Mouse (Mus musculus) forebrain, embryonic 14.5 days (tissue): Measurements from ENCODE around the gene Ccr4. TPM values are rescaled to one million over a fixed set of nuclear protein-coding genes. Genes with fewer than 3 reads are reported as not detected.
A peak's percentile ranks its signal among the peaks of the same experiment; 100 is the strongest.
"Not testable (repeated sequence)": the region's sequence is repeated elsewhere in the genome, so short reads cannot be mapped to it uniquely, and the experiment has no call there.

Source experiments
- ATAC-seq: fragments of 200-750 bp; cut with Nextera tagmentation; 2 replicates; pipeline ENCODE4 v1.8.0; 2017; ENCODE audit warnings: mild to moderate bottlenecking, moderate library complexity
- DNase-seq: peaks from one replicate; pipeline ENCODE4 v3.0.0-alpha.2; 2015; ENCODE audit warnings: low spot score
- H3K27ac ChIP-seq: fragments of 300-500 bp; sonication (generic); 2 replicates; pipeline ENCODE4 v1.5.1; 2014; ENCODE audit warnings: low read depth, mild to moderate bottlenecking, control low read depth, low read length, moderate library complexity
- H3K27me3 ChIP-seq: fragments of 300-500 bp; sonication (generic); replicated peaks from 2 replicates; pipeline ENCODE4 v1.6.1; 2014; ENCODE audit warnings: low read length, control low read depth, mixed read lengths; ENCODE audit not compliant: control insufficient read depth, insufficient read depth
- H3K36me3 ChIP-seq: fragments of 300-500 bp; sonication (generic); 2 replicates; pipeline ENCODE4 v1.6.1; 2014; ENCODE audit warnings: low read length, control low read depth; ENCODE audit not compliant: control insufficient read depth, insufficient read depth
- H3K4me1 ChIP-seq: fragments of 300-500 bp; sonication (generic); 2 replicates; pipeline ENCODE4 v1.6.1; 2014; ENCODE audit warnings: antibody characterized with exemption, low read length, control low read depth; ENCODE audit not compliant: control insufficient read depth, insufficient read depth
- H3K4me2 ChIP-seq: fragments of 300-500 bp; sonication (generic); 2 replicates; pipeline ENCODE4 v1.6.1; 2014; ENCODE audit warnings: mild to moderate bottlenecking, control low read depth, low read length
- H3K4me3 ChIP-seq: fragments of 300-500 bp; sonication (generic); 2 replicates; pipeline ENCODE4 v1.5.1; 2014; ENCODE audit warnings: low read depth, low read length, control low read depth
- H3K9ac ChIP-seq: fragments of 300-500 bp; sonication (generic); 2 replicates; pipeline ENCODE4 v1.6.1; 2014; ENCODE audit warnings: mild to moderate bottlenecking, low read length, control low read depth, moderate library complexity
- H3K9me3 ChIP-seq: fragments of 300-500 bp; sonication (generic); replicated peaks from 2 replicates; pipeline ENCODE4 v1.6.1; 2016; ENCODE audit warnings: low read length, control low read depth, mixed read lengths; ENCODE audit not compliant: control insufficient read depth
- WGBS: fragments of 180-500 bp; shearing (Covaris S2); extraction: QIAGEN DNeasy Blood & Tissue Kit; methylation state at CpG from one replicate; pipeline ENCODE4 v1.1.7; 2014; 5-methylcytosine and 5-hydroxymethylcytosine counted together
- polyA plus RNA-seq: library from polyadenylated mRNA; unstranded; fragments of >200 nt; fragmentation: Nextera tagmentation; extraction: Ambion mirVana; gene quantifications from 2 replicates; pipeline ENCODE4 v1.2.1, GENCODE M21; 2014

Ccr4 gene
- polyA plus RNA-seq, 1 experiment from 2014 or later, result not detected

DNA sequence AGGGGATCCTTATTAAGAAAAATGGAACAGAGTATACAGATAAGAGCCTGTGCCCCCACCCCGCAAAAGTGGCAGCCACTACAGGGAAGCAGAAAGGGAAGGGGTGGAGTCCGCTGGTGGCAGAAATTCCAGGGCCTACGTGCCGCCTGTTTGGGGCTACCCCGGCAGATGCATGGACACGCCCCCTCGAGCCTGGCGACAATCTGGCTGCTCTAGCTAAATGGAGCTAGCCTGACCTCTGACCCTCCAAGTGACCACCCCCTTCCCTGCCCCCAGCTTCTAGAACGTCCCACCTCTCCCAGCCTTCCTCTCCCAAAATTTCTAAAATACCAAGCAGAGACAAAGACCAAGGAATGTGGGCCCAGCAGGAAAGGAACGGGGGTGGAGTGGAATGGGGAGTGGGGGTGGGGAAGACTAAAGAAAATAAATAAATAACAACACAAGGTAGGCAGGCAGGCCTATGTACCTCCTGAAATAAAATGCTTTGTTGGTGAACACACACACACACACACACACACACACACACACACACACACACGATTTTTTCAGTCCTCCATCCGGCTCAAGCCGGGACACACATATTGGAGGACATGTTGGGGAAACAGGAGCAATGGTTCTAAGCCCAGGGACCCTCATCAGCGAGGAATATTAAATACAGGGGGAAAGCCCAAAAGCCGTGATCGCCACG, 23.4 kb upstream of the Ccr4 start:
- 11% methylated on average over 17 of the region's 17 CpGs for WGBS
- Histone ChIP-seq H3K36me3 (no peaks in the 10 kb centered on the region), H3K4me2 (0 out of 2 replicates have a peak overlapping the region, but pooled peaks have one; percentile 16), H3K9ac (no peak overlapping the region), H3K27ac (no peak overlapping the region), H3K4me1 (peaks cover 5% of the 10 kb centered on the region), H3K4me3 (no peak overlapping the region), H3K9me3 (no peaks in the 10 kb centered on the region), H3K27me3 (no peaks in the 10 kb centered on the region)
- no peak for DNase-seq
- peak; percentile 64 for ATAC-seq

DNA sequence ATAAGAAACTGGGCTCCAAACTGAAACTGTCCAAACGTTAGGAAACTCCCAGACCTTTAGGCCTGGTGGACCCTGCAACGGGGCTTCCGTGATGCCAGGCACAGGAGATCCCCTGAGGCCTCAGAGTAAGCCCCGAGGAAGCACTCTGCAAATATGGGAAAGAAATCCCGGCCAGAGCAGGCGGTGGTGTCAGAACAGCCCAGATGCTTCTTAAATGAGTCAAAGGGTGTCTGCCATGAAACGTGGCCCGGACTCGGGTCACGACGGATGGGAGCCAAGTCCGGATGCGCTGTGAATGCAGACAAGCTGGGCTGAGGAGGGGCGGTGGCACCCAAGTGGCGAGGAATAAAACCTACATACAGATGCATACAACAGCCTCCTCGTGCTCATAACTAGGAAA, 22.4 kb upstream of the Ccr4 start:
- Histone ChIP-seq H3K9me3 (no peaks in the 10 kb centered on the region), H3K4me2 (peak overlapping the region; percentile 8; the same call in 1 of the 2 replicates), H3K36me3 (no peaks in the 10 kb centered on the region), H3K27me3 (no peaks in the 10 kb centered on the region), H3K4me3 (no peak overlapping the region), H3K9ac (no peak overlapping the region), H3K27ac (no peak overlapping the region), H3K4me1 (peaks cover 5% of the 10 kb centered on the region)
- DNase-seq (peak; percentile 57), ATAC-seq (peak; percentile 45; the same call in 1 of the 2 replicates)
- WGBS, result 3% methylated on average over 16 of the region's 16 CpGs

DNA sequence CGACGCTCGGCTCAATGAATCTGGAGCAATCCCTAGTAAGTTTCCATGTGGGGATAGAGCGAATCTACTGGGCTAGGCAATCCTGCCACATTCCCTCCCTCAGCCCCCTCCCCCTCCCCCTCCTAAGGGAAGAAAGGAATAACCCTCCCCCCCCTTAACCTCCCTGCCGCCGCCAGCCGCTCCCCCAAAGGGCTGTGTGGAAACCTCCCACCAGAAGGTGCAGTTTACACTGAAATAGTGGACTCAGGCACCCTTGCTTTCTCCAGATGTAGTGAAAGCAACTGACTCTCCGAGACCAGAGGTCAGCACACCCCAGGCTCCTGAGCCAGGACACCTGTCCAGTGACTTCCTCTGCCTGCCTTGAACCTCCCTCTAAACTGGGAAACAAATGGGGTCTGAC, 21.9 kb upstream of the Ccr4 start:
- ATAC-seq (no peak), DNase-seq (no peak)
- no peaks in the 10 kb centered on the region for H3K27me3 ChIP-seq
- H3K9me3 ChIP-seq, result no peaks in the 10 kb centered on the region
- no peak overlapping the region for H3K4me3 ChIP-seq
- H3K27ac ChIP-seq, result no peak overlapping the region
- H3K36me3 ChIP-seq, result no peaks in the 10 kb centered on the region
- WGBS, result 9% methylated on average over 8 of the region's 8 CpGs
- peaks cover 5% of the 10 kb centered on the region for H3K4me1 ChIP-seq
- H3K9ac ChIP-seq, result no peak overlapping the region
- H3K4me2 ChIP-seq, result peak overlapping the region; percentile 8; the same call in 1 of the 2 replicates

DNA sequence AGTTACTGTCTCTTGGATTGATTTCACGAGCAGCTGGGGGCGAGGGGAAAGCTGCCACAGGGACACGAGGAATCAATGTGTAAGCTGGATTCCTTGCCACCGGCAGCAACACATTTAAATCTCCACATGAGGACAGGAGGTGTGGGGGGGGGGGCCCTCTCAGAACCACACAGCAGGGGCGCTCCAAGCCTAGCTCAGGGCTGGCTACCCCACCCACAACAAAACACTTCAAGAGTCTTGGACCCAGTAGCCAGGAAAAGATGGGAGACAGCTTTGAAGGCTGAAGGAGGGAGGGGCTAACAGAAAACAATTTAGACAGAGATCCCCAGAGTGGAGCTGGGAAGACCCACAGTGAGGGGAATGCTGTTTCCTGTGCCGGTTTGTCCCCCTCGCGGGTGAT, 21.2 kb upstream of the Ccr4 start:
- Histone ChIP-seq H3K27me3 (no peaks in the 10 kb centered on the region), H3K9ac (no peak overlapping the region), H3K4me3 (no peak overlapping the region), H3K9me3 (no peaks in the 10 kb centered on the region), H3K4me1 (peaks cover 5% of the 10 kb centered on the region), H3K27ac (no peak overlapping the region), H3K4me2 (no peak overlapping the region), H3K36me3 (no peaks in the 10 kb centered on the region)
- WGBS, result 10% methylated on average over 8 of the region's 8 CpGs
- DNase-seq (no peak), ATAC-seq (0 out of 2 replicates have a peak, but pooled peaks have one; percentile 14)

DNA sequence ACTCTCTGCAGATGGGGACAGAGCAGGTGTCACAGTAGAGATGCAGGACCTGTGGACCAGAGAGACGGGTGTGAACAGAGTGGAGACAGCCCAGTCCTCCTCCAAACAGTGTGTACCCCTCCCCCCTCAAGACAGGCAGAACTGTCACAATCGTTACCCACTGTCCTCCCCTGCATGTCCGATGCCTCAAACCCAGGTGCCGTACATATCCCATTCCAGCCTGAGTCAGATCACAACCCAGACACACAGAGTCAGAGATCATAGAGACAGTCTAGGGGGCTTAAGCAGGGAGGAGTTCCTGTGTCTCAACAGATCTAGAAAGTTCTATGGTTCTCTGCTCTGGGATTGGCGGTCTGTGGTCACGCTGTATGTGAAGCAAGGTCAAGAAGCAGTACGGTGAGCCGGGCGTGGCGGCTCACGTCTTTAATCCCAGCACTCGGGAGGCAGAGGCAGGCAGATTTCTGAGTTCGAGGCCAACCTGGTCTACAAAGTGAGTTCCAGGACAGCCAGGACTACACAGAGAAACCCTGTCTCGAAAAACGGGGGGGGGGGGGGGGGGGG, 20.4 kb upstream of the Ccr4 start:
- H3K9ac ChIP-seq, result no peak overlapping the region
- H3K27ac ChIP-seq, result no peak overlapping the region
- no peak overlapping the region for H3K4me3 ChIP-seq
- 95% methylated on average over 13 of the region's 15 CpGs for WGBS
- DNase-seq (no peak), ATAC-seq (no peak)
- peaks cover 5% of the 10 kb centered on the region for H3K4me1 ChIP-seq
- no peaks in the 10 kb centered on the region for H3K36me3 ChIP-seq
- H3K9me3 ChIP-seq, result no peaks in the 10 kb centered on the region
- H3K4me2 ChIP-seq, result no peak overlapping the region
- H3K27me3 ChIP-seq, result no peaks in the 10 kb centered on the region

DNA sequence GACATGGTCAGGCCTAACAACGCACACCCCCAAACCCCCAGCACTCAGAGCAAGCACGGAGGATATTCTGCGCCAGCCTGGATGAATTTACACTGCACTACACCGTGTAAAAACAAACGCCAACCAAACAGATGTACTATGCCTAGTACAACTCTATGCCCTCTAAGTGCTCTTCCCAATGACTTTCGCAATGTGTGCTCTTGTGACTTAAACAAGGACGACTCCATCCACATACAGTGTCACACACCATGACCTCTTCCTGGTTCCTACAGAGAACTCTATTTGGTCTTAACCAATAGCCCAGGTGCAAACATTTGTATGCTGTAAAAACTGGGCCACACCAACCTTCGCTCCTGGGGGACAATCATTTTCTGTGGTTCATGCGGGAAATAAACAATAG, 17.8 kb upstream of the Ccr4 start:
- no peak overlapping the region for H3K27ac ChIP-seq
- H3K36me3 ChIP-seq, result no peaks in the 10 kb centered on the region
- no peaks in the 10 kb centered on the region for H3K27me3 ChIP-seq
- no peak overlapping the region for H3K4me3 ChIP-seq
- H3K4me1 ChIP-seq, result peaks cover 5% of the 10 kb centered on the region
- no peak overlapping the region for H3K4me2 ChIP-seq
- H3K9ac ChIP-seq, result no peak overlapping the region
- DNase-seq (no peak), ATAC-seq (no peak)
- 91% methylated on average over 9 of the region's 9 CpGs for WGBS
- no peaks in the 10 kb centered on the region for H3K9me3 ChIP-seq

DNA sequence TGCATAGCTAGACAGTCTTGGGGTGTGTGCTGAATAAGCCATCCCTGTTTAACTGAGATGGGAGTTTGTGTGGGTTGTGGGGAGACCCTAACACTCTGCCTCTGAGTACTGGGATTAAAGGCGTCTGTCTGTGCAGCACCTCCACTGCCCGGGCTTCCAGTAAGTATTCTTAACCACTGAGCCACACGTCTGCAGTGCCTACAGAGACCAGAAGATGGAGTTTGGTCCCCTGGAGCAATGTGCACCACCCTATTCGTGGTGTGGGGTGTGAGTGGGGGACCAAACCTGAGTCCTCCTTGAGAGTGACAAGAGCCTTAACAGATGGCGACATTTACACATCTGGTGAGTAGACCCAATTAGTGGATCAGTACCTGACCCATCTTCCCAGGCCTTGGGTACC, 17.3 kb upstream of the Ccr4 start:
- no peak overlapping the region for H3K4me2 ChIP-seq
- H3K27ac ChIP-seq, result no peak overlapping the region
- no peak overlapping the region for H3K4me3 ChIP-seq
- WGBS, result 60% methylated on average over 5 of the region's 5 CpGs
- peaks cover 3% of the 10 kb centered on the region for H3K4me1 ChIP-seq
- no peak for ATAC-seq
- no peak overlapping the region for H3K9ac ChIP-seq
- no peaks in the 10 kb centered on the region for H3K27me3 ChIP-seq
- no peaks in the 10 kb centered on the region for H3K9me3 ChIP-seq
- no peak for DNase-seq
- H3K36me3 ChIP-seq, result no peaks in the 10 kb centered on the region

DNA sequence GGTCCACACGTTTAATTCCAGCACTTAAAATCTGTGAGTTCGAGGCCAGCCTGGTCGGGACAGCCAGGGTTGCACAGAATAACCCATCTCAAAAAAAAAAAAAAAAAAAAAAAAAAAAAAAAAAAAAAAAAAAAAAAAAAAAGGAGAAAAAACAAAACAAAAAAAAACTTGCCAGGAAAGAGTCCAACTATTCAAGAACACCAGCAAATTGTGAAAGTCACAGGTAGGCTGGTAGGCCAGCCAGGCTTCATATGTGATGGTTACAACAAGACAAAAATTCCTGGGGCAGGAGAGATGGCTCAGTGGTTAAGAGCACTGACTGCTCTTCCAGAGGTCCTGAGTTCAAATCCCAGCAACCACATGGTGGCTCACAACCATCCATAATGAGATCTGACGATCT, 15.8 kb upstream of the Ccr4 start:
- H3K9me3 ChIP-seq, ATAC-seq, H3K36me3 ChIP-seq, H3K4me1 ChIP-seq, H3K9ac ChIP-seq, H3K4me2 ChIP-seq, H3K4me3 ChIP-seq, DNase-seq, H3K27me3 ChIP-seq, H3K27ac ChIP-seq: not testable (repeated sequence)
- WGBS, result 82% methylated on average over 4 of the region's 4 CpGs

DNA sequence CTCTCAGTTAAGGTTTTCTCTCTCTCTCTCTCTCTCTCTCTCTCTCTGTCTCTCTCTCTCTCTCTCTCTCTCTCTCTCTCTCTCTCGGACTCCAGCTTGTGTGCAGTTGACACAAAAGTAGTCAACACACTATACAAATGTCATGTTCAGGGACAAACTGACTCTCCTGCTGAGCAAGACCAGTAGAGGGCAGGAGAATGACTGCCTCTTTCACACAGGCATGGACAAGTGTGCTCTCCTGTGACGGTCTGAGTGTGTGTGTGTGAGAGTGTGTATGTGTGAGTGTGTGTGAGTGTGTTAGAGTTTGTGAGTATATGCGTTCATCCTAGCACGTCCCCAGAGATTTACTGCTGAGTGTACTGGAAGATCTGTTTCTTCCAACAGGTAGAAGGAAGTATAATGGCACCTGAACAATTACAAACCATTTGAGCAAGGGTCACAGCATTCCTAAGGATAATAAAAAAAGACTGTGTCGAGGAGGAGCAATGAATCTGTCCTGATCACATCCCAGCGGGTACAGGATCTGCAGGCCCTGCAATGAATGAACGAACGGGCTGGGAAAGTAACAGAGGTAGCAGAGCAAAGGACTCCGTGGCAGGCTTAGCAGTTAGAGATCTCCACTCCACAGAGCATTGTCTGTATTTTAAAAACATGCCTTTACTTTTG, 14.2 kb upstream of the Ccr4 start:
- H3K4me3 ChIP-seq, result no peak overlapping the region
- H3K4me2 ChIP-seq, result no peak overlapping the region
- no peak overlapping the region for H3K9ac ChIP-seq
- no peaks in the 10 kb centered on the region for H3K9me3 ChIP-seq
- H3K27ac ChIP-seq, result no peak overlapping the region
- DNase-seq (no peak), ATAC-seq (no peak)
- H3K36me3 ChIP-seq, result no peaks in the 10 kb centered on the region
- 71% methylated on average over 9 of the region's 9 CpGs for WGBS
- no peaks in the 10 kb centered on the region for H3K4me1 ChIP-seq
- H3K27me3 ChIP-seq, result no peaks in the 10 kb centered on the region
